Comparison of ENCODE assay signal across 26 mouse cellular contexts in genomic region chrX:106536359-106536758, GRCm38 (mm10). TPM values are rescaled to one million over a fixed set of nuclear protein-coding genes. Genes with fewer than 3 reads are reported as not detected.
DNase-seq lines count a peak whose midpoint lies in the region; ATAC-seq and TF ChIP-seq lines count a peak whose summit lies in the region.
"Had no signal": no experiment of that assay in that cellular context is flagged by ENCODE, and none has a peak within 500 bp of the region (broad histone marks: within the 10 kb centered on the region; RNA-seq: fewer than 3 reads in every experiment).

No protein-coding gene starts in this region.

- no peaks in the 10 kb centered on the region for H3K36me3 ChIP-seq in kidney, postnatal 0 days (ENCODE audit: insufficient read depth, low read length)
- H3K36me3 ChIP-seq in kidney, embryonic 15.5 days, result no peaks in the 10 kb centered on the region
- H3K36me3 ChIP-seq: embryonic facial prominence, embryonic 12.5 days; heart, embryonic 15.5 days; hindbrain, embryonic 12.5 days; limb, embryonic 13.5 days; liver, embryonic 15.5 days; midbrain, embryonic 12.5 days; neural tube, embryonic 13.5 days had no signal

- H3K27me3 ChIP-seq in kidney, postnatal 0 days (ENCODE audit: insufficient read depth, low read length), result no peaks in the 10 kb centered on the region
- H3K27me3 ChIP-seq in kidney, embryonic 15.5 days, result no peaks in the 10 kb centered on the region
- H3K27me3 ChIP-seq: embryonic facial prominence, embryonic 12.5 days; heart, embryonic 15.5 days; hindbrain, embryonic 12.5 days; limb, embryonic 13.5 days; liver, embryonic 15.5 days; midbrain, embryonic 12.5 days; neural tube, embryonic 13.5 days had no signal

- no peak for ATAC-seq in kidney, postnatal 0 days (replicated peaks; ENCODE audit: low FRiP score, low read depth)
- no peak for ATAC-seq in kidney, embryonic 15.5 days (replicated peaks; ENCODE audit: low FRiP score)
- ATAC-seq: activated CD4-positive, CD25-positive, alpha-beta regulatory T cell, adult 4 months; forebrain, postnatal 0 days; intestine, embryonic 16.5 days had no signal

- no peak overlapping the region for H3K4me2 ChIP-seq in kidney, postnatal 0 days (ENCODE audit: low read length)
- H3K4me2 ChIP-seq in kidney, embryonic 15.5 days, result no peak overlapping the region
- H3K4me2 ChIP-seq: embryonic facial prominence, embryonic 12.5 days; heart, embryonic 15.5 days; hindbrain, embryonic 12.5 days; limb, embryonic 13.5 days; liver, embryonic 15.5 days; midbrain, embryonic 12.5 days; neural tube, embryonic 13.5 days had no signal

- no peaks in the 10 kb centered on the region for H3K4me1 ChIP-seq in kidney, postnatal 0 days (replicated peaks; ENCODE audit: insufficient read depth, low read length)
- no peaks in the 10 kb centered on the region for H3K4me1 ChIP-seq in kidney, embryonic 15.5 days
- H3K4me1 ChIP-seq: embryonic facial prominence, embryonic 12.5 days; heart, embryonic 15.5 days; hindbrain, embryonic 12.5 days; limb, embryonic 13.5 days; liver, embryonic 15.5 days; midbrain, embryonic 12.5 days; neural tube, embryonic 13.5 days had no signal

- H3K27ac ChIP-seq in kidney, postnatal 0 days, result no peak overlapping the region
- H3K27ac ChIP-seq in kidney, embryonic 15.5 days, result no peak overlapping the region
- H3K27ac ChIP-seq: embryonic facial prominence, embryonic 12.5 days; heart, embryonic 15.5 days; hindbrain, embryonic 12.5 days; limb, embryonic 13.5 days; liver, embryonic 15.5 days; midbrain, embryonic 12.5 days; neural tube, embryonic 13.5 days had no signal

- no peak overlapping the region for H3K4me3 ChIP-seq in kidney, postnatal 0 days (replicated peaks; ENCODE audit: low read depth, low read length)
- H3K4me3 ChIP-seq in kidney, embryonic 15.5 days (replicated peaks), result no peak overlapping the region
- H3K4me3 ChIP-seq: embryonic facial prominence, embryonic 12.5 days; heart, embryonic 15.5 days; hindbrain, embryonic 12.5 days; limb, embryonic 13.5 days; liver, embryonic 15.5 days; midbrain, embryonic 12.5 days; neural tube, embryonic 13.5 days had no signal

- H3K9me3 ChIP-seq in kidney, postnatal 0 days (replicated peaks; ENCODE audit: low read length), result no peaks in the 10 kb centered on the region
- no peaks in the 10 kb centered on the region for H3K9me3 ChIP-seq in kidney, embryonic 15.5 days (replicated peaks)
- H3K9me3 ChIP-seq: embryonic facial prominence, embryonic 12.5 days; heart, embryonic 15.5 days; hindbrain, embryonic 12.5 days; limb, embryonic 13.5 days; liver, embryonic 15.5 days; midbrain, embryonic 12.5 days; neural tube, embryonic 13.5 days had no signal

- WGBS in kidney, postnatal 0 days, result 43% methylated on average over 3 of the region's 3 CpGs
- WGBS in kidney, embryonic 15.5 days, result 38% methylated on average over 3 of the region's 3 CpGs

- TF ChIP-seq CTCF in kidney, postnatal 0 days (IDR thresholded peaks at IDR 0.05; ENCODE audit: low read depth), result peak; percentile 44

- DNase-seq in kidney, postnatal 0 days (ENCODE audit: low spot score), result no peak
- DNase-seq in A20 (ENCODE audit: low read depth, low spot score) (peak; percentile 5), ES-CJ7 (ENCODE audit: low read depth, low spot score) (peak; percentile 8), MN1 (ENCODE audit: low spot score) (no peak)
- DNase-seq in embryo, embryonic 10.5 days (ENCODE audit: low spot score), result peak; percentile 20
- DNase-seq in adrenal gland, postnatal 25 days, result no peak
- DNase-seq: adrenal gland, postnatal 14 days; cerebellum, postnatal 14 days; forebrain, postnatal 0 days; heart, adult 18-20 months; kidney, postnatal 25 days; lung, postnatal 4 days; thymus, postnatal 25 days had no signal

- H3K9ac ChIP-seq in kidney, postnatal 0 days (ENCODE audit: low read depth, low read length), result no peak overlapping the region
- no peak overlapping the region for H3K9ac ChIP-seq in kidney, embryonic 15.5 days
- H3K9ac ChIP-seq: embryonic facial prominence, embryonic 12.5 days; forebrain, postnatal 0 days; heart, embryonic 15.5 days; hindbrain, embryonic 12.5 days; limb, embryonic 13.5 days; liver, embryonic 15.5 days; midbrain, embryonic 12.5 days; neural tube, embryonic 13.5 days had no signal

RNA-seq across cellular contexts. Expression of gene Gm5127, which starts 46.6 kb away (rescaled TPM):
- 0.51 and 0.60 TPM in 2 replicates for polyA plus RNA-seq in kidney, postnatal 0 days (2015; fragmentation: Nextera tagmentation; extraction: Ambion mirVana)
- 0.57 and 0.73 TPM in 2 replicates for polyA plus RNA-seq in kidney, embryonic 15.5 days (2015; fragmentation: Nextera tagmentation; extraction: Ambion mirVana)
- total RNA-seq in adrenal gland, postnatal 25 days (2021), result not detected in 2 replicates
- total RNA-seq: adrenal gland, postnatal 14 days; ES-E14; forebrain, postnatal 0 days; gastrocnemius, adult 8-10 months; heart, adult 18-20 months; layer of hippocampus, postnatal 10 days had no signal
- polyA plus RNA-seq: heart, embryonic 15.5 days; intestine, embryonic 16.5 days; liver, embryonic 15.5 days had no signal

RNA-seq across cellular contexts. Expression of gene Fndc3c1, which starts 51.2 kb away (rescaled TPM):
- 1.1 and 1.4 TPM in 2 replicates for polyA plus RNA-seq in kidney, postnatal 0 days (2015; fragmentation: Nextera tagmentation; extraction: Ambion mirVana)
- 10.0 and 10.5 TPM in 2 replicates for polyA plus RNA-seq in kidney, embryonic 15.5 days (2015; fragmentation: Nextera tagmentation; extraction: Ambion mirVana)
- total RNA-seq in adrenal gland, postnatal 25 days (2021), result not detected in 2 replicates
- total RNA-seq: heart, adult 18-20 months; layer of hippocampus, postnatal 10 days had no signal
- polyA plus RNA-seq: activated CD4-positive, CD25-positive, alpha-beta regulatory T cell, adult 4 months had no signal

Comparison
In these comparisons a context has a peak if more than half of its experiments do, and no peak if none do; other contexts are left out.
1. DNase-seq: peak in A20 (single experiment), ES-CJ7 (single experiment) and embryo, embryonic 10.5 days (single experiment); none in kidney, postnatal 0 days (single experiment), MN1 (single experiment) and adrenal gland, postnatal 25 days (single experiment).